Mouse (Mus musculus) forebrain, embryonic 12.5 days (tissue): Measurements from ENCODE around the gene Abhd16a. TPM values are rescaled to one million over a fixed set of nuclear protein-coding genes. Genes with fewer than 3 reads are reported as not detected.

ENCODE experiments used
- ATAC-seq: fragments of 200-750 bp; cut with Nextera tagmentation; 2 replicates; pipeline ENCODE4 v1.8.0; 2017; ENCODE audit warnings: moderate TSS enrichment; ENCODE audit not compliant: low FRiP score
- H3K27ac ChIP-seq: fragments of 300-500 bp; sonication (generic); 2 replicates; pipeline ENCODE4 v1.5.1; 2016; ENCODE audit warnings: mild to moderate bottlenecking
- H3K27me3 ChIP-seq: fragments of 300-500 bp; sonication (generic); 2 replicates; pipeline ENCODE4 v1.6.1; 2016; ENCODE audit warnings: mild to moderate bottlenecking
- H3K36me3 ChIP-seq: fragments of 300-500 bp; sonication (generic); replicated peaks from 2 replicates; pipeline ENCODE4 v1.6.1; 2016; ENCODE audit warnings: mild to moderate bottlenecking
- H3K4me1 ChIP-seq: fragments of 300-500 bp; sonication (generic); 2 replicates; pipeline ENCODE4 v1.6.1; 2016
- H3K4me2 ChIP-seq: fragments of 300-500 bp; sonication (generic); 2 replicates; pipeline ENCODE4 v1.6.1; 2016; ENCODE audit warnings: mild to moderate bottlenecking, moderate library complexity
- H3K4me3 ChIP-seq: fragments of 300-500 bp; sonication (generic); replicated peaks from 2 replicates; pipeline ENCODE4 v1.5.1; 2016; ENCODE audit warnings: mild to moderate bottlenecking
- H3K9ac ChIP-seq: fragments of 300-500 bp; sonication (generic); 2 replicates; pipeline ENCODE4 v1.6.1; 2016; ENCODE audit warnings: mild to moderate bottlenecking
- H3K9me3 ChIP-seq: fragments of 300-500 bp; sonication (generic); 2 replicates; pipeline ENCODE4 v1.6.1; 2016
- WGBS: fragments of 180-500 bp; shearing (Covaris S2); methylation state at CpG from one replicate; pipeline ENCODE4 v1.1.7; 2016; 5-methylcytosine and 5-hydroxymethylcytosine counted together
- polyA plus RNA-seq: library from polyadenylated mRNA; unstranded; fragments of >200 nt; fragmentation: Nextera tagmentation; extraction: Ambion mirVana; gene quantifications from 2 replicates; pipeline ENCODE4 v1.2.1, GENCODE M21; 2016

Gene Abhd16a
- polyA plus RNA-seq, 1 experiment from 2014 or later = 59.2 TPM

DNA sequence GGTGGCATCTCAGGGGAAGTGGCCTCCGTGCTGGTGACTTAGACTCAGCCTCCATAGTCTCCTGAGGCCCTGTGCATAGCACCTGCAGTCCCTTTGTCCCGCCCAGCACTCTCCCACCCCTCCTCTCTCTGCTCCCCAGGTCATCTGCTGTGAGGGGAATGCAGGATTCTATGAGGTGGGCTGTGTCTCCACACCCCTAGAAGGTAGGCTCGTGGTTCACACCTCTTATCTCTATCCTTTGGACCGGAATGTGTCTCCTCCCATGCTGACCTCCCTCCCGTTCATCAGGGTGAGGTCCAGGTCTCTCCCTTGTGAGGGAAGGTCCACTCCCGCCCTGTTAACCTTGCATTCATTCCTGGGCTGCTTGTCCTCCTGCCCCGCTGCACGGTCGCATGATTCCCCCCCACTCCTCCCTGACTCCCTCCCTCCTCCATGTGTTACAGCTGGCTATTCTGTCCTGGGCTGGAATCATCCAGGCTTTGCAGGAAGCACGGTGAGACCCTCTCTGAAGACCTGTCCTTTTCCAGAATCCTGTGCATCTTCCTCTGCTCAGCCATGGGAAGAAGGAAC is 11.2 kb downstream of the Abhd16a start:
- Histone ChIP-seq H3K4me3 (no peak overlapping the region), H3K4me1 (no peaks in the 10 kb centered on the region), H3K9me3 (no peaks in the 10 kb centered on the region), H3K27me3 (no peaks in the 10 kb centered on the region), H3K27ac (no peak overlapping the region), H3K4me2 (no peak overlapping the region), H3K9ac (no peak overlapping the region), H3K36me3 (peaks cover 85% of the 10 kb centered on the region)
- 75% methylated on average over 10 of the region's 10 CpGs for WGBS
- no peak for ATAC-seq

DNA sequence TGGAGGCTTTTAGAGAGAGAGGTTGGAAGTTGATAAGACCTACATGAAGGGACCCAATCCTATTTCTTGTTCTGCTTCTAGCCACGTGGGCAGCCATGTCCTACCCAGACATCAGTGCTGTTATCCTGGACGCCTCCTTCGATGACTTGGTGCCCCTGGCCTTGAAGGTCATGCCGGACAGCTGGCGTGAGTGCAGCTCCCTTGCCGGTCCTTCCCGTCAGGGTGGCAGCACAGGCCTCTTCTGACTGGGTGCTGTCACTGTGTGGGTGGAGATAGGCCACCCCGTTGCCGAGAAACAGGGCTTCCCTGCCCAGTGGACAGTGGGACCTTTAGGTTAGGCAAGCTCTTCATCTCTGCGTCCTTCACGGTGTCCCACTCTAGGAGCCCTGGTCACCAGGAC is 12.1 kb downstream of the Abhd16a start:
- no peak overlapping the region for H3K4me3 ChIP-seq
- H3K36me3 ChIP-seq = peaks cover 78% of the 10 kb centered on the region
- no peak overlapping the region for H3K9ac ChIP-seq
- no peak overlapping the region for H3K4me2 ChIP-seq
- no peaks in the 10 kb centered on the region for H3K27me3 ChIP-seq
- H3K9me3 ChIP-seq = no peaks in the 10 kb centered on the region
- 95% methylated on average over 11 of the region's 11 CpGs for WGBS
- H3K4me1 ChIP-seq = peaks cover 6% of the 10 kb centered on the region; the same call in 1 of the 2 replicates
- no peak overlapping the region for H3K27ac ChIP-seq
- no peak for ATAC-seq

DNA sequence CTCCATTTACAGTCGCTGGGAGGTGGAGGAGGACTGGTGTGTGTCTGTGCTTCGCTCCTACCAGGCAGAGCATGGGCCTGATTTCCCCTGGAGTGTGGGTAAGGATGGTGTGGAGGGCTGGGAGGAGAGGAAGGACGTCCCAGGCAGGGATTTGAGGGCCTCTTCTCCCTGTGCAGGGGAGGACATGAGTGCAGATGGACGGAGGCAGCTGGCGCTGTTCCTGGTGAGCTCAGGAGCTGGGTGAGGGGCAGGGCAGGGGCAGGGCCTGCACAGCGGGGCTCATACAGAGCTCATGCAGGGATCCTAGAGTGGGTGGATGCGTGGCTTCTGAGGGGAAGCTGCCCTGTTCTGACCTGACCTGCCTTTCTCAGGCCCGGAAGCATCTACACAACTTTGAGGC is 13.2 kb downstream of the Abhd16a start:
- Histone ChIP-seq H3K4me3 (no peak overlapping the region), H3K36me3 (peaks cover 67% of the 10 kb centered on the region), H3K4me2 (no peak overlapping the region), H3K4me1 (peaks cover 8% of the 10 kb centered on the region; the same call in 1 of the 2 replicates), H3K27me3 (no peaks in the 10 kb centered on the region), H3K9ac (no peak overlapping the region), H3K9me3 (no peaks in the 10 kb centered on the region), H3K27ac (no peak overlapping the region)
- no peak for ATAC-seq
- 81% methylated on average over 8 of the region's 8 CpGs for WGBS

DNA sequence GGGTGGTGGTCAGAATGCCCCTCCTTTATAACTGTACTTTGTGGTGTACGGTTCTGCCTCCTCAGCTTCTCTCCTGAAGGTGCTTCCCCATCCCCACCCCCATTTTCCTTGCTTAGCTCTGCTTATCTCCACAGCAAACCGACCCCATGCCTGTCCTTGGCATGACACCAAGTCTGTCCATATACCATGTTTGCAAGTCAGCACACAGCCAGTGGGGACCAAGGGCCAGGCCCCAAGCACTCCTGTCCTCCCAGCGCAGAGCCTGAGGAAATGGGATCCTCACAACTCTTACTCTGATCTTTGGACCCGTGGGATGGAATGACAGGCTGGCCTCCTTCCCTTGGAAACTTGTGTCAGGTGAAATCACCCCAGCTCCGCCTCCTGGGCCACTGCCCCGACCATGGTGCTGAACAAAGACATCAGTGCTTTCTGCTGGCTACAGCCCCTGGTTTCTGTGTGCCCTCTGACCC is 14.2 kb downstream of the Abhd16a start:
- WGBS = 79% methylated on average over 6 of the region's 6 CpGs
- no peaks in the 10 kb centered on the region for H3K9me3 ChIP-seq
- H3K27ac ChIP-seq = no peak overlapping the region
- no peak for ATAC-seq
- peaks cover 57% of the 10 kb centered on the region for H3K36me3 ChIP-seq
- H3K4me3 ChIP-seq = no peak overlapping the region
- H3K9ac ChIP-seq = no peak overlapping the region
- no peaks in the 10 kb centered on the region for H3K27me3 ChIP-seq
- peaks cover 8% of the 10 kb centered on the region; the same call in 1 of the 2 replicates for H3K4me1 ChIP-seq
- H3K4me2 ChIP-seq = no peak overlapping the region

DNA sequence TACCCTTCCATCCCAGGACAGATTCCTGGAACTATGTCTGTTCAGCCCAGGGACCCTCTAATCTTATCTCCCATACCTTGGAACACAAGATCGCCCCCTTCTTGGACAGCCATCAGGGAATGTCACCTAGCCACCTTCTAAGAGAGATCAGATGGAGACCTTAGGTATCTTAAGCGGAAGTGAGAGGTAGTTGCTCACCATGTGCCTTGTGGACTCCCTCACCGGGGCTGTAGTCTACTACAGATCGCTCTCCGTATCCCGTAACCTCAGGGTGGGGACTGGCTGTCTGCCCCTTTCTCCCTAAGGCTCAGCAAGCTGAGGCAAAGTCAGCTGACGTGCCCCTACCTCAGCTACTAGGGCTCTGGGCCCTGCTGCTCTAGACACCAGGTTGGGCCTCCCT is 15.0 kb downstream of the Abhd16a start:
- Histone ChIP-seq H3K4me1 (peaks cover 8% of the 10 kb centered on the region; the same call in 1 of the 2 replicates), H3K27ac (no peak overlapping the region), H3K36me3 (peaks cover 49% of the 10 kb centered on the region), H3K27me3 (no peaks in the 10 kb centered on the region), H3K9me3 (no peaks in the 10 kb centered on the region), H3K4me2 (no peak overlapping the region), H3K9ac (no peak overlapping the region), H3K4me3 (no peak overlapping the region)
- ATAC-seq = no peak
- WGBS = 91% methylated on average over 7 of the region's 7 CpGs

DNA sequence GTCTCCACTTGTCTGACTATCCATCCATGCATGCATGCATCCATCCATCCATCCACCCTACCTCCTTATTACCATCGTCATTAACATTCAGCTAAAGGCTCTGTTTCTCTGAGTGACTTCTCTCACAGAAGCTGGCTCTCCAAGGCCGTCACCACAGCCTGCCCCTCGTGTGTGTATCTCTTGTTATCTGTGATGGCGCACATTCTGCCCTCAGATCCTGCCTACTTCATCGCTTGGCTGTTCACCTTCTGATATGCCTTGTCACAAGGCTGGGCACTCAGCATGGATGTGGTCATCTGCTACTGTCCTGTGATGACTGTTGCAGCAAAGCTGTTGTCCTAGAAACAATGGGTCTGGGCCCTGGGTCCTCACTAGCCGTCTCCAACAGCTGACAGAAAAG is 15.7 kb downstream of the Abhd16a start:
- Histone ChIP-seq H3K27ac (no peak overlapping the region), H3K36me3 (peaks cover 42% of the 10 kb centered on the region), H3K4me1 (peaks cover 8% of the 10 kb centered on the region; the same call in 1 of the 2 replicates), H3K9me3 (no peaks in the 10 kb centered on the region), H3K27me3 (no peaks in the 10 kb centered on the region), H3K4me2 (no peak overlapping the region), H3K4me3 (no peak overlapping the region), H3K9ac (no peak overlapping the region)
- no peak for ATAC-seq
- WGBS = 84% methylated on average over 6 of the region's 6 CpGs

DNA sequence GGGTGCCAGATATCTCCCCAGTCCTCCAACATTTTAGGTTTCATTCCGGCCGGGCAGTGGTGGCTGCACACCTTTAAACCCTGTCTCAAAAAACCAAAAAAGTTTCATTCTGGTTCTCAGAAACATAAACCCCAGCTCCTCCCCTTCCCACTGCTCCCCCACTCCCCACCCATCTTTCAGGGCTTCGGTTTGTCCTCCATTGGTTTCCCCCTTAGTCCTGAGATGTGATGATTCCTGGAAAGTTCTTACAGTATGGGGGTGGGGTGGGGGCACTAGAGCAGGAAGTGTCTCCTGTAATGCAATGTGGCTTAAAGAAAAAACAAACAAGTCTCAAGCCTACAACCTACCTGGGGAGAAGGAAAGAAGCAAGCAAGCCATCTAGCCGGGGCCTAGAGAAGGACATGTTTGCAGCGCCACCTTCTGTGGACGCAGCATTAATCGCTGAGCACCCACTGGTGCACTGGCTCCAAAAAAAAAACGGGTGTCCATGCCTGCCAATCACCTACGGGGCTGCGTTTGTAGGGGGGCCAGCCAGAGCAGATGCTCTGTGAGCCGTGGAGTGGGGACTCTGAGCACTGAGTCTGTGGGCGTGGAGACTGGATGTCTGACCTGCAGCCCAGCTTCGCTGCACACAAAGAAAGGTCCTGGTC is 16.8 kb downstream of the Abhd16a start:
- WGBS = 23% methylated on average over 13 of the region's 13 CpGs
- peak overlapping the region; percentile 29; the same call in 1 of the 2 replicates for H3K9ac ChIP-seq
- H3K27me3 ChIP-seq = no peaks in the 10 kb centered on the region
- ATAC-seq = peak; percentile 51
- H3K9me3 ChIP-seq = no peaks in the 10 kb centered on the region
- no peak overlapping the region; the same call in 1 of the 2 replicates for H3K4me3 ChIP-seq
- peaks cover 8% of the 10 kb centered on the region; the same call in 1 of the 2 replicates for H3K4me1 ChIP-seq
- no peak overlapping the region for H3K27ac ChIP-seq
- H3K36me3 ChIP-seq = peaks cover 31% of the 10 kb centered on the region
- peak overlapping the region; percentile 42 for H3K4me2 ChIP-seq

DNA sequence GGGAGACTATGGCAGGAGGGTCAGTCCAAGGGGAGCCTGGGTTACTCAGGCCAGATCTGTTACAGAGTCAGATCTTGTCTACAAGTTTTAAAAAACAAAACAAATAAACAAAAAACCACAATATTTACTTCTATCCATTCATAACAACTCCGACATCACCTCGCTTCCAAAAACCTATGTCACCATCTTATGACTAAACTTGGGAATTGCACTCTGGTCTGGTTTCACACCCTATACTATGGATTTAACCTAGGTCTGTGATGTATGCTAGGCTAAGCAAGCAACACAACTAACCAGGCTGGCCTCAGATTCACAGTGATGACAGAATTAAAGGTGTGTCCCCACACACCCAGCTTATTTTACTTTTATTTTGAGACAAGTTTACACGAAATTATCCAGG is 17.5 kb downstream of the Abhd16a start:
- Histone ChIP-seq H3K9me3 (no peaks in the 10 kb centered on the region), H3K4me3 (no peak overlapping the region), H3K27ac (no peak overlapping the region), H3K27me3 (no peaks in the 10 kb centered on the region; the same call in 1 of the 2 replicates), H3K4me1 (peaks cover 8% of the 10 kb centered on the region; the same call in 1 of the 2 replicates), H3K36me3 (peaks cover 25% of the 10 kb centered on the region), H3K4me2 (no peak overlapping the region; the same call in 1 of the 2 replicates), H3K9ac (0 out of 2 replicates have a peak overlapping the region, but pooled peaks have one; percentile 29)
- 60% methylated on average over 3 of the region's 3 CpGs for WGBS
- no peak for ATAC-seq

DNA sequence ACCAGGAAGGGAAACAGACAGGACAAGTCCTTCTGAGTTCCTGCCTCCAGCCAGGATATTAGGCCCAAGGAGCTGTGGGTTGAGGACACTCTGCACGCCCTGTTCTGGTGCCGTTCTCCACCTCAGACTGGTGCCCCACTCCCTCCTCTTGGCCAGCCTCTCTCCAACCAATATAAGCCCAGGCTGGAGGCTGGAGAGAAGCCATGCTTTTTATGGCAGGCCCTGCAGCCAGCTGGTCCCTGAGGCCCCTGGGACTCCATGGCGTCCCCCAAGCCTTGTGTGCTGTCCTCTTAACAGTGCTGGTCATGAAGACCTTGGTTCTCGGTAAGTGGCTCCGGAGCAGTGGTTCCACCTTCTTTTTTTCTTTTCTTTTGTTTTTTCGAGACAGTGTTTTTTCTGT is 19.0 kb downstream of the Abhd16a start, which contains the start of gene Ly6g5c:
TSS of gene Ly6g5c (plus strand) at position 183 of the 400 bp plus-strand sequence.
- no peaks in the 10 kb centered on the region; the same call in 1 of the 2 replicates for H3K27me3 ChIP-seq
- peaks cover 8% of the 10 kb centered on the region; the same call in 1 of the 2 replicates for H3K4me1 ChIP-seq
- no peak within 1 kb of the TSS for H3K4me3 ChIP-seq
- H3K27ac ChIP-seq = no peak within 1 kb of the TSS
- peaks cover 9% of the 10 kb centered on the region for H3K36me3 ChIP-seq
- no peak within 1 kb of the TSS for H3K4me2 ChIP-seq
- no peak for ATAC-seq
- 90% methylated on average over 6 of the region's 6 CpGs for WGBS
- no peak within 1 kb of the TSS for H3K9ac ChIP-seq
- H3K9me3 ChIP-seq = no peaks in the 10 kb centered on the region

DNA sequence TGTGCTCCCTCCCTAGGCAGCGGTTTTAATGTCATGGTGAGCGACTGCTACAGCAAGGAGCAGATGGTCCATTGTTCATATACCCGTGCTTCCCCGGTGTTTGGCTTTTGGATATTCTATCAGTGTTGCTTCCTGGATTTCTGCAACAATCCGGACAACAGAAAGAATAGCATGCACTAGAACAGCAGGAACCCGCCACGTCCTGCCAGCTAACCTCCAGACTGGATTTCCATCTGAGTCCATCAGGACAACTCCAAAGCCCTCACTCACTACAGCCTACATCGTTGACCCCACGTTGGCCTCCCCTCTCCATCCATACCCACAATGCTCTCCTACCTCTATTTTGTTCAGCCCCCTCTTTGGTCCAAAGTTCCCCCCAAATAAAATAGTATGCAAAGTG is 22.7 kb downstream of the Abhd16a start:
- no peak for ATAC-seq
- H3K27me3 ChIP-seq = no peaks in the 10 kb centered on the region; the same call in 1 of the 2 replicates
- H3K4me2 ChIP-seq = no peak overlapping the region
- 83% methylated on average over 9 of the region's 9 CpGs for WGBS
- no peaks in the 10 kb centered on the region for H3K9me3 ChIP-seq
- peaks cover 30% of the 10 kb centered on the region for H3K36me3 ChIP-seq
- H3K27ac ChIP-seq = no peak overlapping the region
- no peaks in the 10 kb centered on the region for H3K4me1 ChIP-seq
- H3K4me3 ChIP-seq = no peak overlapping the region
- no peak overlapping the region for H3K9ac ChIP-seq

DNA sequence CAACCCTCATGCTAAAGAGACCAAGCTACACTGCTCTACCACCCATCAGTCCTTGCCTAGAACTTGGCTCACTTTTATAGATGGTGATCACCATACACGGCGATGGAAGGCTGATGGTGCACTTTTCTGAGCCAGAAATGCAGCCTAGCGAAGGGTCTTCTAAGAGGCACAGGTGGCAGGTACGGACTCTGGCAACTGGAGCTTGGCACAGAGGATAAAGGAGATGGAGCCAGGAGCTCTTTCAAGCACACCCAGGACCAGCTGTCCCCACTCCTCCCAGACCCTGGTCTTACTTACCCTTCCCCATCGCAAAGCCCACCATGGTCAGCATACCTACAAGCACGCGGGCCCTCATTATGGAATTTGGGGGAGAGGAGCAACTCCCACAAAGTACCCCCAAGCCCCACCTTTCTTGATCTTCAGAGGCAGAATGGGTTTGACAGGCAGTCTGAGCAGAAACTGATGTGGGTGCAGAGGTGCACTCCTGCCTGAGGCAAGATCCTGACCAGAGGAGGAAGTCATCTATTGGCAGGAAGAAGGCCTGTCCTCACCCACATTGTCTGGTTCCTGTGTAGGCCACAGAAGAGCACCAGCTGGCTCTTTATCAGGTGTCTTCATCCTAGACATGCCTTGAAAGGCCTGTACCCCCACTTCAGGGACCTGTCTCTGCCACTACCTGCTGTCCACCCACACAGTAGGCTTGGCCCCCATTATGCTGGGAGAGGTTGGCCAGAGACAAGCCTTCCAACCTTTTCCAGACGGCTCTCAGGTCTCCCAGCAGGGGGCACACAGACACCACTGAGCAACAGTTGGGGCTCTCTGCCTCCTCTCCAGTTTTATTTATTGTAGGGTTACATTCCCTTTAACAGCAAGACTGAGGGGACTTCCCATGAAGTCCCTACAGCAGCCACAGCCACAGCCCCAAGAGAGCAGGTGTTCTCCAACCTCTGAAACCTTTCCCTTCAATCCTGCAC is 26.3 kb downstream of the Abhd16a start, which contains the start of gene Ly6g5b:
TSS of gene Ly6g5b (minus strand) at position 383 of the 974 bp plus-strand sequence.
- ATAC-seq = no peak
- H3K9ac ChIP-seq = no peak within 1 kb of the TSS
- peaks cover 54% of the 10 kb centered on the region for H3K36me3 ChIP-seq
- 88% methylated on average over 8 of the region's 8 CpGs for WGBS
- peaks cover 8% of the 10 kb centered on the region for H3K4me1 ChIP-seq
- no peak within 1 kb of the TSS for H3K4me3 ChIP-seq
- no peak within 1 kb of the TSS for H3K27ac ChIP-seq
- no peak within 1 kb of the TSS for H3K4me2 ChIP-seq
- H3K27me3 ChIP-seq = no peaks in the 10 kb centered on the region; the same call in 1 of the 2 replicates
- H3K9me3 ChIP-seq = no peaks in the 10 kb centered on the region

DNA sequence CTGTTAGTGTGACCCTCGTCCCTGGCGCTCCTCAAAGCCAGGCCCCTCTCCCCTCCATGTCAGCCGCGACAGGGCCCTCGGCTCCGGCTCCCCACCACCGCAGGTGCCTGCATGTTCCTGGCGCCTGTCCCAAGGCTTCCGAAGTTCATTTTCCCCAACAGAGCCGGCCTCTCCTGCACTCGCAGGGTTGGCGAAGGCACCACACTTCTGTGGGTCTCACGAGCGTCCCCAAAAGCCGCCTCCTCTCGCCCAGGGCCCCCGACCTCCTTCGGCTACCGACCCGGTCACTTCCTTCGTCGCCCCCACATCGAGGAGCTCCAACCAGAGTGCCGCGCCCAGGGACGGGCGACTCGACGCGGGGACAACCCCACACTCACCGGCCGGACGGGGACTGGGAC is 31.7 kb downstream of the Abhd16a start:
- peaks cover 52% of the 10 kb centered on the region for H3K36me3 ChIP-seq
- H3K4me1 ChIP-seq = peaks cover 24% of the 10 kb centered on the region
- peak overlapping the region; percentile 70 for H3K27ac ChIP-seq
- peak overlapping the region; percentile 98 for H3K9ac ChIP-seq
- peak overlapping the region; percentile 94 for H3K4me2 ChIP-seq
- WGBS = under 1% methylated on average over 33 of the region's 33 CpGs
- no peak for ATAC-seq
- H3K27me3 ChIP-seq = no peaks in the 10 kb centered on the region
- H3K4me3 ChIP-seq = peak overlapping the region; percentile 98
- no peaks in the 10 kb centered on the region for H3K9me3 ChIP-seq
